Mouse (Mus musculus) layer of hippocampus, postnatal 14 days (tissue): Measurements from ENCODE around the gene Bcr. TPM values are rescaled to one million over a fixed set of nuclear protein-coding genes. Genes with fewer than 3 reads are reported as not detected.

Source experiments
- DNase-seq, 2 experiments: peaks; one replicate each; pipeline ENCODE4 v3.0.0; 2021 to 2022; ENCODE audit warnings: low spot score in 2 of 2, mixed read lengths in 1 of 2
- total RNA-seq, 2 experiments: library from RNA; stranded (reverse); gene quantifications; 2 replicates each; pipeline ENCODE4 v1.2.3; 2021

The Bcr gene
- total RNA-seq, 2 experiments from 2014 or later: 75.0 to 83.2 TPM

DNA sequence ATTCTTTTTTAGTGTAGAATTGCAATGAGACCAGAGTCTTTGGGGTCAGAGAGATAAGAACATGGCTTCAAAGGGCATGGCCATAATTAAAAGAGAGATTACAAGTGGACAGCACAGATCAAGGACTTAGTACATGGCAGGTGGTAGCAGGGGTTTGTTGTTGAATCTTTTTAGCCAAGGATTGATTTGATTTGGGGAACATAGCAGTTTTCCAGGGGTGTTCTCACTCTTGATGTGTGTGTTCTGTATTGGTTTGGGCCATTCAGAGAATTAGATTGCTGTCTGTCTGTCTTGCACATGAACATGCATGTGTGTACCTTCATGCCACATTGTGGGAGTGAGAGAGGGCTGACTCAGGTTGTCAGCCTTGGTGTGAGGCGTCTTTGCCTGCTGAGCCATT is 171.5 kb downstream of the Bcr start:
- no peak for DNase-seq

DNA sequence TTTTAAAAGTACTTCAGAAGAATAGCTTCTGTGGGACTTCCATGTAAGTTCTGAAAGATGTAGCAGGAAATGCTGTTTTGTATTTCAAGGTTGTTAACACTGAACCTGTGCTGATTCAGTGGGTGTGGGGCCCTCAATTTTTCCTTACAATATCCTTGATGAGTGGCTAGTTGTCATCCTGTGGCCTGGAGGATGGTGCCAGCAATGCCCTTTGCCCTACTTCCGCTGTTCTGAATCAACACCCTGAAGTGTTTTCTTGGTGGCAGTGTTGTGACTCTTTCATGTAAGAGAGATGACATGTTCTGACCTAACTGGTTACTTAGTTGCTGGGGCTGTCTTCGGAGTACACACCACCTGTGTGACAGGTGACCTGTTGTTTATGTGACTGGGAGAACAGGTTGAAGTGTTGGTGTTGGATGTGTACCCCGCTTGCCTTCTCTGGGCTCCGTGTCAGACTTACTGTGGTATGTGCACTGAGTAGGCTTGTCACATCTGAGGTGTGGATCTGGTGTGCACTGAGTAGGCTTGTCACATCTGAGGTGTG is 172.3 kb downstream of the Bcr start:
- DNase-seq: no peak

DNA sequence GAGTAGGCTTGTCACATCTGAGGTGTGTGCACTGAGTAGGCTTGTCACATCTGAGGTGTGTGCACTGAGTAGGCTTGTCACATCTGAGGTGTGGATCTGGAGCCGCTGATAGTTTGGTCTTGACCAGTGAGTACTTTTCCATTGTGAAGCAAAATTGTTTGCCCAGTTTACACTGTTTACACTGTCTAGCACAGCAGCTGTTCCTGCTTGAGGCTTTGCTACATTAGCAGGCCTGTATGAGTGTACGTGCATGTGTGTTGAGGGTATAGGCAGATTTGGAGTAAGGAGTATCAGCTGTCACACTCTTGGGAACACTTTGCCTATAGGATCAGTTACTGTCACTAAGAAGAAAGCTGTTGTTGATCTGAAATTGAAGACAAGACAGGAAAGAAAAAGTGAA is 173.1 kb downstream of the Bcr start:
- no peak for DNase-seq

Other genes with a start within 250 kb of the Bcr start
- gene Gnaz, start 93.4 kb upstream of the Bcr start, total RNA-seq: 100 to 1,000 TPM; 122 TPM
- 1 to 10 TPM; 1.3 to 1.4 TPM for gene Rsph14, start 28.0 kb upstream of the Bcr start, total RNA-seq
- gene Rab36, start 23.5 kb upstream of the Bcr start, total RNA-seq: 10 to 100 TPM; 28.8 to 30.6 TPM
- gene Specc1l, start 151.5 kb downstream of the Bcr start, total RNA-seq: 10 to 100 TPM; 46.5 to 49.5 TPM